Mouse (Mus musculus) E14TG2a.4 (cell line): Measurements from ENCODE around the gene Lhfpl3.

ENCODE experiments used
- CTCF ChIP-seq: conservative IDR thresholded peaks from 2 replicates; pipeline ENCODE4 v1.5.1; 2014; ENCODE audit warnings: low read length
- NANOG ChIP-seq: IDR thresholded peaks from 2 replicates; pipeline ENCODE4 v1.6.1; 2014; ENCODE audit warnings: borderline replicate concordance, low read length, mixed read lengths

DNA sequence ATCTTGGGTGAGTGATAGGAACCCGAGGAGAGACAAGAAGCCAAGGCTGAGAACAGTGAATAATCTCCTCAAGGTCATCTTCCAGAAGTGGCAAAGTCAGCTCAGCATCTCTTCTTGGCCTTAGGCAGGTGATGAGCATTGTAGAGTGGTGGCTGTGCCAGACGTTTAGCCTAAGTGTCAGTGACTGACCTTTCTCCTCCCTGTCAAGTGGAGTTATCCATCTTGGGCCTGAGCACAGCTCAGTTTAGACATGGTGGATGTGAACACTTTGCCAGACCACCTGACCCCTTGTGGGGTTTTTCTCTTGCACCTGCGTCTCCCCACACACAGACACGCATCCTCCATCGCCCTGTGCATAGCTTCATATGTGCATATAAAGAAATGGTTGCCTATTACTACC is 305.6 kb downstream of the Lhfpl3 start:
- TF ChIP-seq CTCF, result no peak
- TF ChIP-seq NANOG, result no peak
